Mouse (Mus musculus) right cerebral cortex, postnatal 36 days (tissue): Measurements from ENCODE around the gene Slc22a20.

Experiments used
- DNase-seq, 2 experiments: peaks; one replicate each; pipeline ENCODE4 v3.0.0; 2022; ENCODE audit warnings: low spot score in 2 of 2, mixed read lengths in 1 of 2

Gene Slc22a20

GRCm38 (mm10) chr19:5986043-5986442, at the start of gene Slc22a20:
TSS of gene Slc22a20 (minus strand) at chr19:5986143.
- no peak for DNase-seq

DNA sequence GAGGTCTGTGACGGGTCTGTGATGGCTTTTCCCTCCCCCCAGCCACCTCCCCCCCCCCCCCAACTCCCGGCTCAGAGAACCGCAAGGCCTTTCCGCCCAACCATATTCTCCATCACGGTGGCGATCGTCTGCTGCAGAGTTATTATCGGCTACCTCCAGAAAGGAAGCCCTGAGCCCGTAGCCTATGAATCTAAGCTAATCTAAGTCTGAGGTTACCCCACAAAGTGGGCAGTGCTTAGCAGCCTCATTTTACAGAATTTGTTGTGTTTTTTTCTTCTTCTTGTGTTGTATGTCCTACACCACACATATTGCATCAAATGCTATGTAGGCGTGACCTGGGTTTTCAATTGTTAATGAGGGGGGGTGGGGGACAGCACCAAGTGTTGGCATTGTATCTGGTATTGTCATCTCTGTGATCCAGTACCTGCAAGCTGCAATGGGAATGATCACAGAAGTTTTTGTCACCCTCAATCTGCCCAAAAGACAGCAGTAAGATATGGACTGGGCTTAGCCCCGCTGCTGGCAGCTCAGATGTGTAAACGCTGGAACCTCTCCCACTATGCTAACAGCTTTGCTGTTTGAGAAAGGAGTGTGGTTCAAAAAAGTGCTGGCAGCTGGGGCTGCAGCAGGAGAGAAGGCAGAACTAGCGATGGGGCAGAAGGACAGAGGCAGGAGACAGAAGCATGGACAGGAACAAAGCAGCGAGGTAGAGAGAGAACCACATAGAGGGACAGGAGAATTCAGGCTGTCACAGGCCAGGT, 44.8 kb upstream of the Slc22a20 start:
- no peak for DNase-seq

DNA sequence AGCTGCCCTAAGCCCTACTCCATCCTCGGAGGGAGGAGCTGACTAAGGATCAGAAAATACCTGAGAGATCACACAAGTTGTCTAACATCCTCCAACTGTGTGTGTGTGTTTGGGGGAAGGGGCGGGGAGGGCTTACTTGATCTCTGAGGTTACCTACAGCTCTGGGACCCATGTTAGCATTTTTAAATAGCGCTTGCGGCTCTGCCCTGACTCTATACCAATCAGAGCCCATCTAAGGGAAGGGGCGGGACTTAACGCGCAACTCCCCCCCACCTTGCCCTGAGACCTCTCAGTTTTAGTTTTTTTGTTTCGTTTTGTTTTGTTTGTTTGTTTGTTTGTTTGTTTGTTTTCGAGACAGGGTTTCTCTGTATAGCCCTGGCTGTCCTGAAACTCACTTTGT, 43.5 kb upstream of the Slc22a20 start:
- no peak for DNase-seq

DNA sequence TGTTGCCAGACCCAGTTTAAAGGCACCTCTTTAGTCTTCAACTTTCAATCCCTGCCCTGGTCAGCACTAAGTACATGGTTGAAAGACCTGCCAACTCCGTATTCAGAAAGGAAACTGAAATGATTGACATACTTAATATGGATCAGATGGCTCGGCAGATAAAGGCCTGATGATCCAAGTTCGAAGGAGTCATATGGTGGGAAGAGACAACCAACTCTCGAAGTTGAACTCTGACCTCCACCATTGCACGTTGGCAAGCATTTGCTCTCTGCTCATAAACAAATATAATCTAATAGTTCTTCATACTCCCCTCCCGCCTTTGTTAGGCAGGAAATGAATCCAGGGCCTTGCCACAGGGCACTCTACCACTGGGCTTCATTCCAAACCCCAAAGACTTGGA, 43.0 kb upstream of the Slc22a20 start:
- DNase-seq: no peak

DNA sequence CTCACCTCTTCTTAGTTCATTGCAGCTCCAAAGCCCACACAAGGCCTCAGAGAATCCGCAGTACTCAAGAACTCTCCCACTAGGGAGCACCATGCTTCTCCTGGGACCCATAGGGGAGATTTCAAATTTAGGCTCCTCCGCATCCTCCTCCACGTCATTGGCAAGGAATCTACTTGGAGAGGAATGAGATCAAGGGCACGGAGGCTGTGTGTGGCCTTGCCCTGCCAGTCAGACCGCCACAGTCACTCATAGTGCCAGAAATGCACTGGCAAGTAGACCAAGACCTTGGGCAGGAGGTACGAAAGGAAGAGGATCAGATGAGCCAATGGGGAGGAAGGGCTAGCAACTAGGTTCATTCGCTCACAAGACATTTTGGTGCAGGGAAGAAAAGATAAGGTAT, 38.0 kb upstream of the Slc22a20 start:
- no peak for DNase-seq

GRCm38 (mm10) chr19:6023059-6023458, 37.1 kb upstream of the Slc22a20 start:
- DNase-seq: no peak

DNA sequence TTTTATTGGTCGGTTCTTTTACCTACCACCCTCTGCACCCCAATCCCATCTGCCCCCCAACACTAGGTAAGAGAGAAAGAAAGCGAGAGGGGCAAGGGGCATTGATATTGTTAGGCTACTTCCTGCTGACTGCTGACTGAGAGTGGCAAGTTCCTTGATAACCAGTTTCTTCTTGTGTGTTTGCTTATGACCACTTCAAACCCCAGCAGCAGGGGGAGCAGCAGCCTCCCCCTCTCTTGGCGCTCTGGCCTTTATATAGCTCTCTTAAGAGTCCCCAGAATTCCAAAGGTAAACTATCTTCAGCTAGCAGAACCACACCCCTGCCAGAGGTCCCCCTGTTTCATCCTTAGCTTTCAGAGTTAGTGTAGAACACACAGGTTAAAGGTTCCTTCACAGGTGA, 34.3 kb upstream of the Slc22a20 start:
- no peak for DNase-seq

- DNase-seq: peak; percentile 76
Measured at GRCm38 (mm10) chr19:6018142-6019089, 32.5 kb upstream of the Slc22a20 start.

DNA sequence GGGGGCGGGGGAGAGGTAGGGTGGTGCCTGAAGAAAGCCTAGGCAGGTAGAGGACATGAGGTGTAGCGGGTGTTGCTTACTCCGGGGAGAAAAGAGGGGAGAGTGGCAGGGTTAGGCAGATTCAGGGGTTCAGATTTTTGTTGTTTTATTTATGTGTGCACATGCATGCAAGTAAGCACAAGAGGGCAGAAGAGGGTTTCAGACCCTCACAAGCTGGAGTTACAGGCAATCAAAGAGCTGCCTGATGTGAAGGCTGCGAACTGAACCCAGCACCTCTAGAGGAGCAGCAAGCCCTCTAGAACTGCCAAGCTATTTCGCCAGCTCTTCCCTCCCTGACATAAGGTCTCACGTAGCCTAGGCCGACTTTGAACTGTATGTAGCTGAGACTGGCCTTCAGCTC, 30.6 kb upstream of the Slc22a20 start:
- no peak for DNase-seq

GRCm38 (mm10) chr19:6015511-6016315, 29.8 kb upstream of the Slc22a20 start, which contains the start of gene Capn1:
TSS of gene Capn1 (minus strand) at chr19:6015897.
- peak; percentile 35 to 56 for DNase-seq

DNA sequence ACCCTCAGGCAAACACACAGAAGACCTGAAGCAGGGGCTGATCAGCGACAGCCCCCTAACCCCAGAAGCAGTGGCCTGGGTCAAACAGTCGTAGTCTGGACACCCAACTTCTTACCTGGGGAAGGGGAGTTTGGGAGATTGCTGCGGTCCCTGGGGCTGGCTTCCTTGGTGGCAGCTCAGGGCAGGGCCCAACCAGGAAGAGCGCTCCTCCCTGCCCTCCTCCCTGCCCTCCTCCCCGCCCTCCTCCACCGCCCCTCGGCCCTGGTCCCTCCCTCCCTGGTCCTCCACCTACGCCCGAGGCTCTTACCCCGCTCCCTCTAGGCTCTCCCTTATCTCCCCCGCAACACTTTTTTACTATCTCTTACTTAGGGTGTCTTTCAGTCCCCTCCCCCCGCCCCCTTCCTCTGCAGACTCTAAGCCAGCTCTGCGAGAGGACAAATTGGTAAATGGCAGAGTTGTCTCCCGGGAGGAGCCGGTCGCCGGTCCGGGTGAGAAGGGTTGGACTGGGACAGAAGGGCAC, 29.1 kb upstream of the Slc22a20 start:
- no peak for DNase-seq

DNA sequence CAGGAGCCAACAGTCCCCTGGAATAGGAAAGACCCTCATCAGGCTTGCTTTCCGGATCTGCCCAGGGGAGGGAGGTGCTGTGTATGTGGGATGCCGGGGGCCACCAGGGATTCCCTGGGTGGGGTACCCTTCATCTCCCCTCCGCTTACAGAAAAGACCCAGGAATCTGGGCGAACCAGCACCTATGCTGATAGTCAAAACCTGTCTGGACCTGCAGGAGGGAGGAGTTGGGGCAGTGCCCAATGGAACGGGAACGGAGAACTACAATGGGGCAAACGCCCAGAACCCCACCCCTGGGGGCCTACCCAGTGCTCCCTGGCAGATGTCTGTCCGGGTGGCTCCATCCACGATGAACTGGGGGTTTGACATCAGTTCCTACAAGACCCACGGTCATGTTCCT, 27.7 kb upstream of the Slc22a20 start:
- DNase-seq: no peak

GRCm38 (mm10) chr19:6009137-6009536, 23.2 kb upstream of the Slc22a20 start:
- no peak for DNase-seq

DNA sequence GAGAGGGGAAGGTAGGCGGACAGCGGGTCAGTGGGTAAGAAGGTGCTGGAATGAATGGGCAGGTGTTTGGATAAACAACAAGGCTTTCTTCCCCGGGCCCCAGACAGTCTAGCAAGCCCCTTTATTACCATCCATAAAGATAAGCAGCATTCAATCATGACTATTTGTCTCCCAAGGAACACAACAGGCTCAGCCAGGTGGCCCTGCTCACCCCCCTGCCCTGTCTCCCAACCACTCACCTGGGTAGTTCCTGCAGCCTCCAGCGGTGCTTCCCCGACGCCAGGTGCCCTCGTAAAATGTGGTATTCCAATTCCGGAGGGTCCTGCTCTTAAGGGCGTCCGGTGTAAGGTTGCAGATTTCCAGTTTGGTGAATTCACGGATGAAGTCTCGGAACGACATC, 21.1 kb upstream of the Slc22a20 start:
- no peak for DNase-seq

DNA sequence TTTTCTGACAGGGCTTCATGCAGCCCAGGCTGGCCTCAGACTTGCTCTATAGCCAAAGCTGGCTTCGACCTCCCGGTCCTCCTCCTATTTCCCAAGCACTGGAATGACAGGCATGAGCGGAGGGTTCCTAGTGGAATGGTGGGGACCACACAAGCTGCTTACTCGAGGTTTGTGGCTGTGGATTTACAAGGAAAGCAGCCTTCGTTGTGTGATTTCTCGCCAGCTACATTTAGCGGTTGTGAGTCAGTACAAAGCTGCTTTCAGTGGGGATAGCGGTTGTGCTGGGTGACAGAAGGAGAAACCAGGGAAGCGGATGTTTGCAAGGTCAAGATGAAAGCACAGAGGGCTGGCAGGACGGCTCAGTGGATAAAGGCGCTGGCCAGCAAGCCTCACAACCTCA, 19.6 kb upstream of the Slc22a20 start:
- no peak for DNase-seq

- no peak for DNase-seq
Measured at GRCm38 (mm10) chr19:5999969-6000368, 14.0 kb upstream of the Slc22a20 start.

DNA sequence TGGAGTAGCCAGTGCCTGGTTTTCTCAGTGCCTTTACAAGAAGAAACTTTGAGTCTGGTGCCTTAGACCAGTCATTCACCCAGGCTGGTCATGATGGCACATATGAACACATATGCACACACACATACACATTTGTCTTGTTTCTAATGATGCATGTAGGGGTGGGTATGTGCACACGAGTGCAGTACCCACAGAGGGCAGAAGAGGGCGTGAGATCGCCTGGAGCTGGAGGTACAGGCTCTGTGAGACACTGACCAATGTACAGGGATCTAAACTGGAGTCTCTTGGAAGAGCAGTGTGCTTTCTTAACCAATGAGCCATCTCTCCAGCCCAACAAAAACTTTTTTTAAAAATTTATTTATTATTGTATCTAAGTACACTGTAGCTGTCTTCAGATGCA, 12.2 kb upstream of the Slc22a20 start:
- no peak for DNase-seq

DNA sequence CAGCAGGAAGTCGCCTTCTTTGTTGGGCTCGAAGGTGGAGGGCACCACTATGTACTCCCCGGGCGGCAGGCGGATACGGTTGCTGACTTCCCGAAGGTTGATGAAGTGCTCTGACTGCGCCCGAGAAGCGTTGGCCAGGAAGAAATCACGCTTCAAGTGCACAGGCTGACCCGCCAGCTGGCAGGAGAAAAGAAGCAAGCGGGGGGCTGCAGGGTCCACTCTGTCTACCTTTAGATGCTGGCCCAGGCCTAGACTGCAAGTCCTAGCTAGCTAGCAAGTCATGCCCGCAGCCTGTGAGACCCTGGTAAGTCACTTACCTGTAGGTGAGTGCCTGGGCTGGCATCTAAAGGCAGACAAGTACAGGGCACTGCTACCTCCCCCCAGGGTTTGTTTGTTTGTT, 8.8 kb upstream of the Slc22a20 start:
- no peak for DNase-seq

DNA sequence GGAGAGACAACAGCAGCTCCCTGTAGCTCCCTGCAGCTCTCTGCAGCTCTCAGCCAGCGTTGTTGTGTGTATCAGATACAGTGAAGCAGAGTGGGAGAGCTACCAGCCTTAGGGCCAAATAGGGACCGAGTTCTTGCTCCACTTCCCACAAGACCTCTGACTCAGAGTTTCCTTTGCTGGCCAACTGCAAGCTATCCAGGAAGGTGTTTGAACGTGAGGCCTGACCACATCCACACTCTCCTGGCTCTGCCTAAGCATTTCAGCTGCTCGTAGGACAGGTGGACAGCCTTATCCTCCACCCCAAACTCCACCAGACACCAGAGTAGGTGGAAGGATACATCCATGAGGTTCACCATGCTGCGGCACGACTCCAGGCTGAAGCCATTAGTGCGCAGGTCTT, 6.1 kb upstream of the Slc22a20 start:
- DNase-seq: no peak

- DNase-seq: no peak
Measured at GRCm38 (mm10) chr19:5991467-5991866, 5.5 kb upstream of the Slc22a20 start.

GRCm38 (mm10) chr19:5990921-5991320, 5.0 kb upstream of the Slc22a20 start:
- no peak for DNase-seq

- no peak for DNase-seq
Measured at GRCm38 (mm10) chr19:5990033-5990432, 4.1 kb upstream of the Slc22a20 start.
